Mouse (Mus musculus) layer of hippocampus, postnatal 25 days (tissue): ENCODE measurements around the gene Dusp23. TPM values are rescaled to one million over a fixed set of nuclear protein-coding genes. Genes with fewer than 3 reads are reported as not detected.

Experiments
- DNase-seq, 2 experiments: peaks; one replicate each; pipeline ENCODE4 v3.0.0; 2022; ENCODE audit warnings: mixed read lengths in 2 of 2, low spot score in 1 of 2; ENCODE audit errors: extremely low spot score in 1 of 2
- total RNA-seq, 2 experiments: library from RNA; stranded (reverse); gene quantifications; 2 replicates each; pipeline ENCODE4 v1.2.3; 2021

The Dusp23 gene
- total RNA-seq, 2 experiments from 2014 or later: 6.8 to 8.8 TPM

GRCm38 (mm10) chr1:172624081-172624480 is 8.7 kb downstream of the Dusp23 start:
- no peak for DNase-seq

GRCm38 (mm10) chr1:172623599-172623998 is 9.2 kb downstream of the Dusp23 start:
- no peak for DNase-seq

- peak; percentile 51 to 75 for DNase-seq
Measured at GRCm38 (mm10) chr1:172619235-172619634, 13.5 kb downstream of the Dusp23 start.

- no peak for DNase-seq
Measured at GRCm38 (mm10) chr1:172618141-172618540, 14.6 kb downstream of the Dusp23 start.

- DNase-seq: no peak
Measured at GRCm38 (mm10) chr1:172617365-172618076, 15.2 kb downstream of the Dusp23 start.

GRCm38 (mm10) chr1:172616537-172617300 is 16.0 kb downstream of the Dusp23 start:
- DNase-seq: peak; percentile 29 to 37

GRCm38 (mm10) chr1:172615412-172615811 is 17.4 kb downstream of the Dusp23 start:
- DNase-seq: no peak

GRCm38 (mm10) chr1:172614654-172615053 is 18.1 kb downstream of the Dusp23 start:
- DNase-seq: no peak

GRCm38 (mm10) chr1:172612745-172613144 is 20.0 kb downstream of the Dusp23 start:
- DNase-seq: no peak

GRCm38 (mm10) chr1:172611304-172611703 is 21.5 kb downstream of the Dusp23 start:
- no peak for DNase-seq

- no peak for DNase-seq
Measured at GRCm38 (mm10) chr1:172602326-172602725, 30.4 kb downstream of the Dusp23 start, which contains the start of gene Fcrl6. Fcrl6 (minus strand) TSS chr1:172602551.

GRCm38 (mm10) chr1:172594495-172594894 is 38.3 kb downstream of the Dusp23 start:
- DNase-seq: peak in 1 of 2 experiments; percentile 63

- DNase-seq: no peak
Measured at GRCm38 (mm10) chr1:172593956-172594355, 38.8 kb downstream of the Dusp23 start.

GRCm38 (mm10) chr1:172593321-172593720 is 39.4 kb downstream of the Dusp23 start:
- no peak for DNase-seq

GRCm38 (mm10) chr1:172590385-172590784 is 42.4 kb downstream of the Dusp23 start, which contains the start of gene Slamf8:
Slamf8 (minus strand) TSS chr1:172590568.
- DNase-seq: no peak

GRCm38 (mm10) chr1:172585612-172586567 is 46.9 kb downstream of the Dusp23 start:
- no peak for DNase-seq

- DNase-seq: no peak
Measured at GRCm38 (mm10) chr1:172585026-172585425, 47.7 kb downstream of the Dusp23 start.

GRCm38 (mm10) chr1:172584271-172584670 is 48.5 kb downstream of the Dusp23 start:
- DNase-seq: no peak

- DNase-seq: no peak
Measured at GRCm38 (mm10) chr1:172582436-172582835, 50.3 kb downstream of the Dusp23 start.
